Mouse (Mus musculus): ENCODE measurements around the gene Nxn.

Gene Nxn

DNA sequence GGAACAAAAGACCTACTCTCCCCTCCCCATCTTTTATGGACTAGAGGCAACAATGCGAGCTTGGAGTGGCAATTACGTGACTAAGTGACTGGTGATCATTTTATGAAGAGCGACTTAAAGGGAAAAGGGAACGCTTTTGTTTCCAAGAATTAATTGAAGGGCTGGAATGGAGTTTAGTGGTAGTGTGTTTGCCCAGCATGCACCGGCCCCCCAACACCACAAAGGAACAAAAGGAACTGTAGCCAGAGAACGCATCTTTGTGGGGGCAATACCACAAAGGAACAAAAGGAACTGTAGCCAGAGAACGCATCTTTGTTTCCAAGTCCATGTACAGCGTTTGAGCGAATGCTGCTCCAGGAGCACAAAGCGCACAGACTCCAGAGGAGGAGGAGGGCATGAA, 64.0 kb downstream of the Nxn start:
- DNase-seq (ENCODE audit: low spot score in 2 of 2): no peak

DNA sequence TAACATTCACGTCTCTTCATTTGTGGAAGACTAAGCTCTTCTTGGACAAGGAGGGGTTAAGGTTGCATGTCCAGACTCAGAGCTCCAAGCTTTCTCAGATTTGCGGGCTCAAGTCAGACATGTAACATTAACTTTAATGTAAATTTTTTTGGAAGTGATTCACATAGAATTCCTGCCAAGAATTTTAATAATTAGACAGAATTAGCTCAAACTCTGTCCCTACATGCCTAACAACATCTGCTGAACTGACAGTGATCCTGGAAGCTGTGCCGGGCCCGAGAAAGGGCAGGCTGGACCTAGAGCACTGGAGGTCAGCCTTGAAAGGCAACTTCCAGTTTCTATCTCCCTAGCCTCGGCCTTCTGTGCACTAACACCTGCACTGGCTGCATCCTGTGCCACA, 66.7 kb downstream of the Nxn start:
- no peak for DNase-seq (ENCODE audit: low spot score in 2 of 2)

DNA sequence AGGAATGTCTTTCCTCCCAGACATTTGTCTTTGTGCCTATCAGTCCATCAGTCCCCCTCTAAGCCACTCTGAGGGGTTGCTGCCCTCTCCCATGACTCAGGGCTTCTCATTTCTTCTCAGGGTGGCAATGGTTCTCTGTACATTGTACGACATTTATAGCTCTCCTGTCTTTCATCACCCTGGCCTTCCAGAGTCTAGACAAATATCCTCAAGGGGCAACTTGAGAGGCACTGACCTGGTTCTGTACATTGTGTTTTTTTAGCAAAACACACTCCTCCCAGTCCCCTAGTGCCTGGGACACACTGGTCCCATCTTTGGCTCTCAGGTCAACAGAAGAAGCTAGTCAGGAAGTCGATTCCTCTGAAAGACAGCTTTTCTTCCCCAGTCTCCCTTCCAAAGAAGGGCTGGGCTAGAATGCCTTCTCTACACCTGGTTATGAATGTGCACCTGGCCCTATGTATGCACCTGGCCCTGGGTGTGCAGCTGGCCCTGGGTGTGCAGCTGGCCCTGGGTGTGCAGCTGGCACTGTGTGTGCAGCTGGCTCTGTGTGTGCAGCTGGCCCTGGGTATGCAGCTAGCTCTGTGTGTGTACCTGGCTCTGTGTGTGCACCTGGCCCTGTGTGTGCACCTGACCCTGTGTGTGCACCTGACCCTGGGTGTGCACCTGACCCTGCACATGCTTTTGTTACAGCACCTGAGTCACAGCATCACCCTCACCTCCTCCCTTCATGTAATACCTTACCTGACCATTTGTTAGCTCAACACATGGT, 70.2 kb downstream of the Nxn start:
- DNase-seq (ENCODE audit: low spot score in 2 of 2): no peak

DNA sequence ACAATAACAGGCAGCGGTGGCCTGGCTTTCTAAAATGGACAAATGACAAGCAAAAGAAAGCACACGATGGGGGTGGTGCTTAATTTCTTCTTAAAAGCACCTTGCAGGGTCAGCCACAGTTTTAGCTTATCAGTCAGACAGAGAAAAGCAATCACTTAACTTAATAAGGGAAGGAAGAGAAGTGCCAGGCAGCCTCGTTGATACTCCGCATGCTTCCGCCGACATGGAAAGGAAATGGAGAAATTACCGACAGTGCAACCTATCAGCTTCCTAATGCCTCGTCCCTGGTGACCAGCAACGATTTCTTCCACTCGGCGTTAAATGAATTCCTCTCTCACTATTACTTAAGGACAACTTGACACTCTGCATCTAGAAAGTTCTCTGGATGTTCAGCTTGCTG, 70.9 kb downstream of the Nxn start:
- DNase-seq (ENCODE audit: low spot score in 2 of 2): no peak

DNA sequence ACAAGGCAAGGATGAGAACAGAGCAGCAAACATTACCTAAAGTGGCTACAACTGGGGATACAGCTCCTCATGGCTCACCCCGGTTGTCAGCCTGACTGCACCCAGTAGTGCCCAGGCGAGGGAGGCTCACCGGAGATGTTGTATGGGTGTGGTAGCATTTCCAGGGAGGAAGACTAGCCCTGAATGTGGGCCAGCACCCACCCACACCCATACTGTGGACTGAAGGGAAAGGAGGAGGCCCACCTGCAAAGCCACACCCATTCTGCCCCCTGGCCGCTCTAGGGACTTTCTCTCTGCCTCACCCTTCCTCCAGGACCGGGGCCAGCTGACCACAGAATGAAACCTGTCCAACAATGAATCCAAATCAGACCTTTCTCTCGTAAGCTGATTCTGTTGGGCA, 72.3 kb downstream of the Nxn start:
- no peak for DNase-seq (ENCODE audit: low spot score in 2 of 2)

DNA sequence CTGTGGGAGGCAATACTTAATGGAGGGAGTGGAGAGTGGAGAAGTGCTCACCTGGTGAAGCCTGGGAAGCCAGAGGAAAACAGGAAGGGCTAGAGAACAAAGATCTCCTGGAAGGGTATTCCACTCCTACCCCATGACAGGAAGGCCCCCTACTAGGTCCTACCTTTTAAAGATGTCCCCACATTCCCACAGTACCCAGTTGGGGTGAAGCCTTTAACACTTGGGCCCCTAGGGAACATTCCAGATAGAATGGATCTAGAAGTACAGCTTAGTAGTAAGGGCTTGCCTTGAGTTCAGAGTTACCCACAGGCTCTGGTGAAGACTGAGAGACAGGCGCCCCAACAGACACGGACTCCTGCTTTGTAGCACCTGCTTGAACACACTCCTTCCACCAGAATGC, 72.9 kb downstream of the Nxn start:
- DNase-seq (ENCODE audit: low spot score in 2 of 2): no peak

DNA sequence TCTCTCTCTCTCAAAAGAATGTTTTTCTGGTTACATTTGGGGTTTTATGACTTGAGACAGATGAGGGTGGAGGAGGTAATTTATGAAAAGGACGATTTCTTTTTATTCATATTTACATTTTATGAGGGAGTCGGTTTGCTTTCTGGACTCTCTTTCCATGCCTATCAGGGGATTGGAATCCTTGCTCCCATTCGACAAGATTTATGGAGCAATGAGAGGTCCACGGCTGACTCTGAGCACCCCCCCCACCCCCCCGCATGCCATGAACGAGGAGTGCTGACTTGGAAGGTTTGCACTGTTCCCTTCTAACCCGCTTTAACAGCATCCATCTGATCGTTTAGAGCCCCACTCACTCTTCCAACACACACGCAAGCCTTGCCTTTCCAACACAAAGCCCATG, 74.1 kb downstream of the Nxn start:
- DNase-seq (ENCODE audit: low spot score in 2 of 2): no peak

DNA sequence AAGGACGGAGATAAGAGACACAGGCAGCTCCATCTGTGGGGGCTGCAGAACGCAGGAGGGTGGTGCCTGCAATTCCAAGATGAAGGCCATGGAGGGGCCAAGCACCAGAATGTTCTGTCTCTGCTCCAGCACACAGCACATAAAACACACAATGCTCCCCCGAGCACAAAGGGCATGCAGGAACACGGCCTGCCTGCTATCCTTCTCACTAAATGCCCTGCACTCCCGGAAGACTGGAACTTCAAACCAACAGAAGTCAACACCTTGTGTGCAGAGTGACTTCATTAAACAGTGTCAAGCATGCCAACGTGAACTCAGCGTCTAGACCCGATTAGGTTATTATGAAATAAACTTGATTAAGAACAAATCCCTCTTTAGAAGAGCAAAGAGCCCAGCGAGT, 74.7 kb downstream of the Nxn start:
- DNase-seq (ENCODE audit: low spot score in 2 of 2): no peak

DNA sequence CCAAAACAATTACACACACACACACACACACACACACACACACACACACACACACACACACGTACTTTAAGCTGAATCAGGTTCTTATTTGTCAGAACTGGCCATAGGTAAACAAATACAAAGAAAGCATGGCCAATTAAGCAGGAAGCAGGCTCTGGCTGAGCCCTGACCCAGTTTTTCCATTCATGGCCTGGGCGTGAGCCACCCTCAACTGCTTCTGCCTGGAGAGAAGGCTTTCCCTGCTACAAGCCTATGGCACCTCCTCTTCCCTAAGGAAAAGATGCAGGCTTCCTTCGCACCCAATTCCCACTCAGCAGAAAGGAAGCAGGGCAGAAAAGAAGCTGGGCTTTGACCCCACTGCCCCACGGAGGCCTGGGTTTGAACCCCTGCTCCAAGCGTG, 76.0 kb downstream of the Nxn start:
- DNase-seq (ENCODE audit: low spot score in 2 of 2): no peak

DNA sequence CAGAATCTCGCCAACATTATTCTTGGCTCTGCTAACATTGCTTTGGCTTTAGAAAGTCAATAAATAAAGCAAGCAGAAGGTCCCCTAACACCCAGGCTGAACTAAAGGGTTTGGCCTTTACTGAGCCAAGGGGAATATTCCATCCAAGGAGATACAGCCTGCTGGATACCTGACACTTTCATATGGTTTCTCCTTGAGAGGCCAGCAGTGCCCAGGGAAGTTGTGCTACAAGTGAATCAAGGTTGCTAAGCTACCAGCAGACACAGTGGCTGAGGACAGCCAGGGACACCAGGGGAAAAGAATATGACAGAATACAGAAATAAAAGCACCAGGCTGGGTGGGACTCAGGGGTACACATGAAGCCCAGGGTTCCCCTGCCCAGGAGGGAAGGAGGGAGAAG, 76.9 kb downstream of the Nxn start:
- no peak for DNase-seq (ENCODE audit: low spot score in 2 of 2)

DNA sequence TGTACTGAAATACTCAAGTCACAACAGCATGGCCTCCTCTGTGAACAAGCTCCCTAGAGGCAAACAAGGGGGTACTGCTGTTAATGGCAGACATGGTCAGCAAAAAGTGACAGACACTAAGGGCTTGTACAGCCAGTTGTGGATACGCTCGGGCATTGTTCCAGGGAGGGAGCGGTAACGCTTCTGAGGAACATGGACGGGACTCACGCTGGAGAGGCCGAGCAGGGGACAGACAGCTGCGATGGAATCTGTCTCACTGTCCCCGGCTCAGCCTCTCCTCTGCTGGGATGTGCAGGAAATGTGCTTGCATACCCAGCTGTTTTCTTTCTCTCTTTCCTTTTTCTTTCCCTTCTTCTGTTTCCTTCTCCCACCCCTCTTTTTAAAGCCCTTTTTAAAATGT, 78.5 kb downstream of the Nxn start:
- no peak for DNase-seq (ENCODE audit: low spot score in 2 of 2)

DNA sequence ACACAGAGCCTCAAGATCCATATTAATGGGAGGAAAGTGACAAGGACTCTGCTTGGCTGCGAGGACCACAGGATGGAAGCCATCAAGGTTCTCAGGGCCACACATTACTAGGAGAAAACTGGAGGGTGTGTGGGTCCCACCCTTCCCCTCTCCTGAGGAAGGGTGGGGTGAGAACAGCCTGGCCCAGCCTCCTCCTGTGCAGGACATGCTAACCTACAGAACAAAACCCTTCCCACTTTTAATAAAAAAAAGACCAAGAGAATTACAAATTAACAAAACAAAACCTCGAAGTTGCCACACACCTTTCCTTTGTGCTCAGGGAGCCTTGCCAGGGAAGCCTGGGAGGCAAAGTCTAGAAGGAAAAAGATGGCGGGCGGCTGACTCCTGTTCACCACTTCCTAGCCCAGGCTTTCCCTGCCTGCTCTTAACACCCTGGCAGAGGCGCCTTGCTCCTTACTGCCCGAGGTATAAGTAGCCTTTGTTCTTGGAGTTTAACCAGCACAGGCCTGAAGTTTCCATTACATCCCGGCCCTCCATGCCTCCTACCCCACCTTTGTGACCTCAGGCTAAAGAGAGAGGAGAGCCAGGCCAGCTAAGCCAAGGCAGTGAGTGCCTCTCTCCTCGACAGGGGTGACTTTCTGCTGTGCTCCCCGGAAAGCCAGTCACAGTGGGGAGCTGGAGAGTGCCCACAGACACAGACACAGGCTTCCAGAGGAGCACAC, 79.1 kb downstream of the Nxn start:
- no peak for DNase-seq (ENCODE audit: low spot score in 2 of 2)

DNA sequence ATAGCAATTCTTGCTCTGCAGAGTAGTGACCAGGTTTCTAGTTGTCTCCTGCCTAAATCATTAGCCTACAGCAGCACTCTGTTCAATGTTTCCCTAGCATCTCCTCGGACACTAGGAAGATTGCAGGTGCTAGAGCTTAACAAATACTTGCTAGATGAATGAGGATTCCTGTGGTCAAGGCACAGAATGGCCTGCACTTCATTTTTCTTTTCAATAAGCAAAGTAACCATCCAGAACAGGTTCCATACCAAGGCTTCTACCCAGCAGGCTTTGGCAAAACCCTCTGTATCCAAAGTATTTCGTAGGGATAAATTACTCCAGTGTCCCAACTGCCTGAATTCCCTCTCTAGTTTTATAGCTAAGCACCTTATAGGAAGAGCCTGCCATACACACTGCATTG, 81.0 kb downstream of the Nxn start:
- DNase-seq (ENCODE audit: low spot score in 2 of 2): no peak

DNA sequence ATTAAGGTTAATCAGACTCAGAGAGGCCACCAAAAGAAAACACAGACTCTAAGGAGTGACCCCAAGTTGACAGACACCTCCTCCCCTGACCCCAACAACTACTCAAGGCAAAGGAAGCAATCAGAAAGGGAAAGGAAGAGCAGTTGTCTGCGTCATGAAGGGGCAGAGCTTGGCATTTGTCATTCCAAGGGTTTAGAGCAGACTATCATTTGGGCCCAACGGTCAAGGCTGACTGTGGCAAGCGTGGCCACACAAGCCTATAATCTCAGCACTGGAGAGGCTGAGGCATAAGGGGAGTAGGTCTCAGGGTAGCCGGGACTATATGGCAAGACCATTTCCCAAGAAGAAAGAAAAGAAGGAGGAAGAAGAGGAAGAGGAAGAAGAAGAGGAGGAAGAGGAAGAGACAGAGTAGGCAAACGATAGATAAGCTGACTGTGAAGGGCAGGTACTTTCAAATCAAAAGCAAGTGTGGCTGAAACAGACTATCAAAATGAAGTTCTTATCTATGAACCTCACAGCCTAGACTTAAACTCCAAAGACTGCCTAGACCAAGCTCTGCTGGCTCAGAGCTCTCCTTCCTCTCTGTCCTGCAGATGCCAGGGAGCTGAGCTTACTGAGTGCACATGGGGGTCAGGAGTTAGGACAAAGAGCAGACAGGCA, 83.0 kb downstream of the Nxn start:
- DNase-seq (ENCODE audit: low spot score in 2 of 2): no peak

DNA sequence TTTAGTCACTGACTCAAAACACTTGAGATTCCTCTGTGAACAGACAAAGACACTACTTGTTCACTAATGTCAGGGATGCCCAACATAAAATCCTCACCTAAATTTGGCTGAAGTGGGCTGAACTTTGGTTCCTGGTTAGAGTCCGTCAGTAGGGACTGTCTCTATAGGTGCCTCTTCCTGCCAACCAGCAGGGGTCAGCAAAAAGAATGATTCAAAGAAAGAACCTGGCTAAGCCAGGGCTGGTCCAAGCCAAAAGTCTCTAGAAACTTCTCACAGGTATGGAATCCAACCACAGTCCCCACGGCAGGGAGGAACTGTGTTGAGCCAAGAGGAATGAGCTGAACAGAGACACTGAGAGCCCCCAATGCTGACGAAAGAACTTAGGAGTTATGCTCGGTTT, 84.2 kb downstream of the Nxn start:
- DNase-seq (ENCODE audit: low spot score in 2 of 2): no peak

DNA sequence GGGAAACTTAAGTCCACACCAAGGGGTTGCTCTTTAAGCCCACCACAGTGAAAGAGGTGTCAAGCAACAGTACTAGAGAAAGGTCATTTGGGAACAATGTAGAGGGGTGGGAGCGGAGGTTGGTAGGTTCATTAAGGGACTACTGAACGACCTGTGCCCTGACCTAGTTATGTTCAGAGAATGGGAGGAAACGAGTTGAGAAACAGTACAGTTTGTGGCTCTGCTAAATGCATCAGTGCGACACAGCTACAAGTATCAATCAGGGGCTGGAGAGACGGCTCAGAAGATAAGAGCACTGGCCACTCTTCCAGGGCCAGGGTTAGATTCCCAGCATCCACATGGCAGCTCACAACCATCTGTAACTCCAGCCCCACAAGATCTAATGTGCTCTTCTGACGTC, 84.8 kb downstream of the Nxn start:
- DNase-seq (ENCODE audit: low spot score in 2 of 2): no peak

DNA sequence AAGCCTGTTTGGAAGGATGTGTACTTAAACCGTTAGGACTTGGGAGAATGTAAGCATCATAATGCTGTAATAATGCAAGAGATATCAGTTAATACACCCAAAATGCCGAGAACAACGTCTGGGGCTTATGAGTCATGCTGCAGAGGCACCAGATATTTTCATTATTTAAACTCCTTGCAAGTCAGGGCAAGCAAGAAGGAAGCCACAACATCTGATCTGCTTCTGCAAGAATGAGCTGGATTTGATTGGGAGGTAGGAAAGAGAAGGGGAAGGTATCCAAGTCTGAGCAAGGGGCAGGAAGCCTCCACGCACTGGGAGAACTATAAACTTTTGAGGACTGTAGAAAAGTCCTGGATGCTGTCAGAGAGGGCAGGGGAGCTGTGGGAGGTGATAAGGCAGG, 86.1 kb downstream of the Nxn start:
- no peak for DNase-seq (ENCODE audit: low spot score in 2 of 2)

DNA sequence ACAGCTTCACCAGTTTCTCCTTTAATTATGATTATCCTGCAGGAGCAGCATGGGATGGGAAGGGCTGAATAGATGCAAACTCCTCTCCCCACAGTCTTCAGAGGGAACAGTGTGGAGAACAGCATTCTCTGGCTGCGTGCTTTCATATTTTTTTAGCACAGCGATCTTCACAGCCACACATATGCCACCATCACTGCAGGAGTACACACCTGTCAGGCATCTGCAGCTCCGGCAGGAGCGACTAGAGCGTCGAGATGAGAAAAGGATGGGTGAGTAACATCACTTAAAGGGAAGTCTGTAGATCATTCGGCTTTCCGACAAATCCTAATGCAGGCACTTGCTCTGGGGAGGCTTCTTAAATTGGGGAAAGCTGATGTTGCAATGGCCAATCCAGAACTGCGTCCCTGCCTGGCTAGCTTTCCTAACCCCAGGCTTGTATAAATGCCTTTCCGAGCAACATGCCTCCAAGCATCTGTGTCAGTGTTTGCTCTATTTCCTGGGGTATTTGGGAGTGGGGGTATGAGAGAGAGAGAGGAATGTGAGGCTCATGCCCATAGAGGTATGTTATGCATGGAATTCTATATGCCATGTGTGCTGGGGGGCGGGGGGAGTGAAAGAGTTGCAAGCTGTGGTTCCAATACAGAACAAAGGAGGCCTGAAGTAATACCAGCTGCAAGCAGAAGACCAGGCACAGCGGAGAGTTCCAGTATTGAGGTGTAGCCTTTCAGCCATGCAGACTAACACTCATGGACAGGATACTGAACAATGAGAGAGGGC, 87.5 kb downstream of the Nxn start:
- no peak for DNase-seq (ENCODE audit: low spot score in 2 of 2)

DNA sequence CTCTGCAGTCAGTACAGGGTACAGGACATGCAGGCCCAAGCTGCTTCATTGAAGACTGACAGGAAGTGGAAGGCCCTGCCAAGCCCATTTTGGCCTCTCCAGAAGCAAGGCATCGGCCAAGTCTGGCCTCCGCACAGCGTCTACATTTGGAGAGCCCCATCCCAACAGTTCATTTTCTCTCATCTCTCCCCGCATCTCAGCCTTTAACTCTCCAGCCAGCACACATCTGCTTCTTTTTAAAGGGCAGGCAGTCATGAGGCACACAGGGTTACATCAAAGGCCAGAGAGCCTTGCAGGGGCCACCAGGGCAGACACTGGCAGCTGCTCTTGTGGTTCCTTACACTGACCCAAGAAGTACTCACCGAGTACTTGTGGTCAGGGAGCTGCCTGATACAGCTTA, 89.1 kb downstream of the Nxn start:
- no peak for DNase-seq (ENCODE audit: low spot score in 2 of 2)

DNA sequence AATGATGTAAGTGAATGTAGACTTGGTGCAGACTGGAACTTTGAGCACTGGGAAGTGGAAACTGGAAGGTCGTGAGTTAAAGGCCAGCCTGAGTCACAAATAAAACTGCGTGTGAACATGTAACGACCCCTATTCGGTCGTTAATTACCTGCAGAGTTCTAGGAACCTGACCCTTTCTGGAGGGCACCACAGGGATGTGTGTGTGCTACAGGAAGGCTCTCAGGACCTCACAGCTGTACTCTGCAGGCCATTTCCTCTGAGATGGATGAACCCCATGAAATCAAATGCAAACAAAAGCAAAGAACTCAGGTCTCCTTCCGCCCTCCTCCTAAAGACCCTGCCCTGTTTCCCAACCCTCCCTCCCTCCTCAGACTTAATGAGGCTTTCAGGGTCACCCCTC, 89.9 kb downstream of the Nxn start:
- no peak for DNase-seq (ENCODE audit: low spot score in 2 of 2)

DNA sequence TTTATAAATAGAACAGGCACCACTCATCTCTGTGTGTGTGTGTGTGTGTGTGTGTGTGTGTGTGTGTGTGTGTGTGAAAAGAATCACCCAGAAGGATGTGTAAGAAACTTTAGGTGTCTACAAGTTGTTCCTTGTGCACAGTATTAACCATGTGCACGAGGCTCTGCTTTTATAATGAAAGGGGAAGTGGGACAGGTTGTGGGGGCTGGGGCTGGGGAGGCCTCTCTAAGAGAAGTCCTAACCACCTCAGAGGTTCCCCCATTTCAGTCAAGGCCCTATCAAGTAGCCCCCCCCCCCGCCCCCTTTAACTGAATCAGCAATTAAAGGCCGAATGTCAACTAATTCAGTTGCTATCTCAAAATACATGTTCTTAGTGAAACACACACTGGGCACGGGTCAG, 92.2 kb downstream of the Nxn start:
- no peak for DNase-seq (ENCODE audit: low spot score in 2 of 2)

DNA sequence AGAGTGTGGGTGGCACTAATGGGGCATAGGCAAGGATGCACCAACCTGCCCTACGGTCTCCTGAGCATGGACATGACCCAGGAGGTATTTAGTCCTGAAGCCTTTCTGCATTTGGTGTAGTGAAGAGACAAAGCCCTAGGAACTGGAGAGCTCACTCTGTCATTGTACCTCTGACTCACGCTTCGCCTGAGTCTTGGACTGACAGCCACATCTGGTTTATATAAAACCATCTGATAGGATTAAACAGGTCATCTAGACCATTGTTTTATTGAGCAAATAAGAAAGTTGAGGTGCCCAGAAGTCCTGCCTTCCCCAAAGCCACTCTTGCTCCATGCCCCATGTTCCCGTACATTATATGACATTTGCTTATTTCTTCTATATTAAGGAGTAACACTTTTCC, 93.4 kb downstream of the Nxn start:
- no peak for DNase-seq (ENCODE audit: low spot score in 2 of 2)

All from frontal cortex, postnatal 36 days (tissue).